Mouse (Mus musculus) E14TG2a.4 (cell line): ENCODE data around the gene Serpinf2.

Experiments
- CTCF ChIP-seq: conservative IDR thresholded peaks from 2 replicates; pipeline ENCODE4 v1.5.1; 2014; ENCODE audit warnings: low read length
- POU5F1 ChIP-seq: IDR thresholded peaks from 2 replicates; pipeline ENCODE4 v1.6.1; 2014; ENCODE audit warnings: low read length, borderline replicate concordance

DNA sequence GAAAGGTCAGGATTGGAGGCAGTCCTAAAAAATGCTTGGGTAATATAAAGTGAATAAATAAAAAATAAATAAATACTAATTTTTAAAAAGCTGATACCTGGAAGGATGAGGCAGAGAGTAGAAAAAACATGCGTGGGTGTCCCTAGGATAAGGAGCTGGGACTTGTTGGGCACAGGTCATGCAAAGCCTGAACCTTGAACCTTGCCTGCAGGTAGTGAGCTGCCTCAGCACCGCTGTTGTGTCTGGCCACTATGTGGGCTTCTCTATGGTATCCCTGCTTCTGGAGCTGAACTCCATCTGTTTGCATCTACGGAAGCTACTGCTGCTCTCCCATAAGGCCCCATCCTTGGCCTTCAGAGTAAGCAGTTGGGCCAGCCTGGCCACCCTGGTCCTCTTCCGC, 29.9 kb upstream of the Serpinf2 start:
- TF ChIP-seq CTCF (no peak), POU5F1 (no peak)
